Mouse (Mus musculus): ENCODE data around the gene Hmga1b.

DNA sequence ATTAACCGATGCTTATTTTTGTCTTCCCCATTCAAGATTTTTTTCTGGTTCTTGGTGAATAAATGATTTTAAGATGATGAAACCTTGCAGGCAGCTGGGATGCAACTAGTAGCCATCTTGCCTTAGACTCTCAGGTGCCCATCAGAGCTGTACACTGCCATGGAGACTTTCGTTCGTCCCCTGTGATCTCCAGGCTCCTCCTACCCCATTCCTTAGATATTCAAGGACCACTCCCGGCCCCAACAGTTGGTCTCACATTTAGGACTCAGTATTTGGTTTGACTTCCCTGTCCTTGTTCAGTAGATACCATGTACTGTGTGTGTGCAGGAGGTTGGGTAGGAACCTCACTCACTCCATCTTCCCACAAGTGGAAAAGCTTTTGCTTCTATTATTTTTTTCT is 42.2 kb downstream of the Hmga1b start:
- TF ChIP-seq CTCF (IDR thresholded peaks at IDR 0.05; ENCODE audit: control insufficient read depth, insufficient read depth, insufficient replicate concordance, low read depth, low read length) (no peak), POLR2A (IDR thresholded peaks at IDR 0.05; ENCODE audit: control insufficient read depth, low read depth, low read length) (no peak)

All from testis, adult 2 months (tissue).